Mouse (Mus musculus): ENCODE data around the gene Aph1a. TPM values are rescaled to one million over a fixed set of nuclear protein-coding genes. Genes with fewer than 3 reads are reported as not detected.

Gene Aph1a
- total and polyA plus RNA-seq, 3 experiments, result 110 to 170 TPM; not detected in 1

DNA sequence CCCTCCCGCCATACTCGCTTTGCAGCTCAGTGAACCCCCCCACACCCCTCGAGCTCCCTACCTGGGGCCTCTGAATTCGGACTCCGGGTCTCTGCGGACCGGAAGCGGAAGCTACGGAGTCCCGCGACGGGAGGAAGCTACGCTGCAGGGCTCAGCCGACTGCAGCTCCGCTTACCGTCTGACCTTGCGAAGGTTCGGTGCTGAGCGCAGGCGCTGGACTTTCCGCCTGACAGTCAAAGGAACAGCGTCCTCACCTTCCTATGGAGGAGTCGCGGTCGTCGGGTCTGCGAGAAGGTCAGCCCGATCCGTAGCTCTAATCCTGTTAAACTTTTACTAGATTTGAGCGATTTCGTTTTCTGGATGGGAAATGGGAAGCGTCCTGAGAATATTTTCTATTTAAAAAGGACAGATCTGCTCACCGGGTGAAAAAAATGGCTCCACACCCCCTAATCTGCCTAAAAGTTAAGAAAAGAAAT, 22.3 kb upstream of the Aph1a start, which contains the start of gene Mrps21:
Gene Mrps21 (minus strand): TSS at position 128 of the 476 bp plus-strand sequence.
- Histone ChIP-seq H3K27me3 (ENCODE audit: control insufficient read depth in 1 of 2, insufficient read depth in 2 of 2, low read length in 2 of 2) (no peaks in the 10 kb centered on the region), H3K4me1 (ENCODE audit: control insufficient read depth in 1 of 2, insufficient read depth in 2 of 2, low read length in 2 of 2) (peaks cover 4 to 8% of the 10 kb centered on the region in 2 experiments), H3K4me3 (ENCODE audit: control insufficient read depth in 1 of 2, insufficient read depth in 1 of 2, low read depth in 2 of 2, low read length in 2 of 2) (peak within 1 kb of the TSS; percentile 75 to 80), H3K9ac (ENCODE audit: control insufficient read depth, low read depth, low read length, poor library complexity, severe bottlenecking) (peak within 1 kb of the TSS; percentile 83), H3K9me3 (replicated peaks; ENCODE audit: insufficient read depth, low read length) (no peaks in the 10 kb centered on the region), H3K79me2 (ENCODE audit: control insufficient read depth, insufficient read depth, low read length, poor library complexity) (peaks cover 37% of the 10 kb centered on the region), H3K27ac (ENCODE audit: control insufficient read depth, low read depth, low read length) (peak within 1 kb of the TSS; percentile 85), H3K36me3 (ENCODE audit: control insufficient read depth in 1 of 2, insufficient read depth in 2 of 2, low read length in 2 of 2) (peaks cover 3 to 17% of the 10 kb centered on the region in 2 experiments)
- peak; percentile 99 for DNase-seq (ENCODE audit: low read depth, low spot score)
- TF ChIP-seq ZC3H11A (IDR thresholded peaks at IDR 0.05; ENCODE audit: low read depth, low read length), result no peak
- peak; percentile 84 for TF ChIP-seq KAT2A (conservative IDR thresholded peaks at IDR 0.05; ENCODE audit: low read depth, low read length)
- 0 out of 2 replicates have a peak, but pooled peaks have one; percentile 5 for TF ChIP-seq JUND (IDR thresholded peaks at IDR 0.05; ENCODE audit: low read depth, low read length)
- TF ChIP-seq MAFK (IDR thresholded peaks at IDR 0.05; ENCODE audit: borderline replicate concordance, low read depth, low read length), result no peak
- TF ChIP-seq CTCF (IDR thresholded peaks at IDR 0.05 in 2 of 3, conservative IDR thresholded peaks at IDR 0.05 in 1 of 3; ENCODE audit: control insufficient read depth in 1 of 3, insufficient read depth in 1 of 3, low read depth in 2 of 3, low read length in 3 of 3, poor library complexity in 1 of 3, severe bottlenecking in 1 of 3), result peak in 1 of 3 experiments; percentile 19; a peak in 1 of 6 replicates
- peak; percentile 99 for TF ChIP-seq POLR2AphosphoS2 (IDR thresholded peaks at IDR 0.05; ENCODE audit: low read length)
- TF ChIP-seq ZNF384 (IDR thresholded peaks at IDR 0.05; ENCODE audit: low read depth, low read length), result peak; percentile 79; the same call in 1 of the 2 replicates
- 0 out of 2 replicates have a peak, but pooled peaks have one; percentile 18 for TF ChIP-seq GABPA (IDR thresholded peaks at IDR 0.05; ENCODE audit: low read depth, low read length)
- TF ChIP-seq MYB (IDR thresholded peaks at IDR 0.05; ENCODE audit: low read depth, low read length), result no peak
- TF ChIP-seq CHD2 (IDR thresholded peaks at IDR 0.05; ENCODE audit: low read length), result peak; percentile 42
- no peak; the same call in none of the 2 replicates for TF ChIP-seq ZMIZ1 (IDR thresholded peaks at IDR 0.05; ENCODE audit: low read depth, low read length)
- TF ChIP-seq NELFE (IDR thresholded peaks at IDR 0.05; ENCODE audit: low read depth, low read length), result peak; percentile 99
- TF ChIP-seq BHLHE40 (IDR thresholded peaks at IDR 0.05; ENCODE audit: borderline replicate concordance, low read depth, low read length), result peak; percentile 64; the same call in 1 of the 2 replicates
- TF ChIP-seq USF2 (IDR thresholded peaks at IDR 0.05; ENCODE audit: borderline replicate concordance in 1 of 2, insufficient read depth in 1 of 2, low read depth in 1 of 2, low read length in 2 of 2), result no peak
- peak; percentile 84 for TF ChIP-seq MYC (IDR thresholded peaks at IDR 0.05; ENCODE audit: low read depth, low read length)
- peak; percentile 74 for TF ChIP-seq ETS1 (IDR thresholded peaks at IDR 0.05; ENCODE audit: low read depth, low read length)
- peak; percentile 88; the same call in 1 of the 2 replicates for TF ChIP-seq UBTF (IDR thresholded peaks at IDR 0.05; ENCODE audit: borderline replicate concordance, insufficient read depth, low read depth, low read length)
- TF ChIP-seq ELF1 (IDR thresholded peaks at IDR 0.05; ENCODE audit: low read depth, low read length), result peak; percentile 97
- peak; percentile 89 for TF ChIP-seq MXI1 (IDR thresholded peaks at IDR 0.05; ENCODE audit: low read depth, low read length)
- TF ChIP-seq POLR2AphosphoS5 (IDR thresholded peaks at IDR 0.05; ENCODE audit: borderline replicate concordance, low read depth, low read length), result peak; percentile 89; the same call in 1 of the 2 replicates
- peak; percentile 12; the same call in 1 of the 2 replicates for TF ChIP-seq ZKSCAN1 (IDR thresholded peaks at IDR 0.05; ENCODE audit: low read depth, low read length)
- TF ChIP-seq HCFC1 (IDR thresholded peaks at IDR 0.05; ENCODE audit: low read depth, low read length), result peak; percentile 93
- TF ChIP-seq USF1 (IDR thresholded peaks at IDR 0.05; ENCODE audit: low read depth, low read length), result peak; percentile 64; the same call in 1 of the 2 replicates
- TF ChIP-seq RCOR1 (IDR thresholded peaks at IDR 0.05; ENCODE audit: low read depth, low read length), result peak; percentile 64
- TF ChIP-seq GATA1 (IDR thresholded peaks at IDR 0.05; ENCODE audit: low read depth, low read length), result no peak
- 0 out of 4 replicates have a peak, but pooled peaks of 1 of the 2 experiments have one; percentile 36 for TF ChIP-seq EP300 (IDR thresholded peaks at IDR 0.05; ENCODE audit: low read depth in 1 of 2, low read length in 2 of 2)
- TF ChIP-seq TCF12 (IDR thresholded peaks at IDR 0.05; ENCODE audit: low read depth, low read length), result peak; percentile 86
- no peak; the same call in 1 of the 2 replicates for TF ChIP-seq SMC3 (IDR thresholded peaks at IDR 0.05; ENCODE audit: low read depth, low read length)
- TF ChIP-seq SIN3A (IDR thresholded peaks at IDR 0.05; ENCODE audit: low read length), result peak; percentile 98
- TF ChIP-seq RAD21 (IDR thresholded peaks at IDR 0.05; ENCODE audit: low read depth, low read length), result no peak
- peak; percentile 90 for TF ChIP-seq NRF1 (IDR thresholded peaks at IDR 0.05; ENCODE audit: insufficient read depth, low read depth, low read length, poor library complexity, severe bottlenecking)
- peak; percentile 89 for TF ChIP-seq MAX (IDR thresholded peaks at IDR 0.05; ENCODE audit: low read length)
- peak; percentile 54; the same call in 1 of the 2 replicates for TF ChIP-seq E2F4 (IDR thresholded peaks at IDR 0.05; ENCODE audit: borderline replicate concordance, low read depth, low read length)
- TF ChIP-seq MEF2A (IDR thresholded peaks at IDR 0.05; ENCODE audit: extremely low read depth, insufficient replicate concordance, low read depth, low read length, poor library complexity, severe bottlenecking), result peak; percentile 76; the same call in 1 of the 2 replicates
- TF ChIP-seq MAZ (IDR thresholded peaks at IDR 0.05; ENCODE audit: low read depth, low read length), result peak; percentile 90
